Mouse (Mus musculus): ENCODE results near the gene Lrrtm3. TPM values are rescaled to one million over a fixed set of nuclear protein-coding genes. Genes with fewer than 3 reads are reported as not detected.

Lrrtm3 gene
- not detected in 2 replicates for polyA plus RNA-seq (2012; rRNA removed)

DNA sequence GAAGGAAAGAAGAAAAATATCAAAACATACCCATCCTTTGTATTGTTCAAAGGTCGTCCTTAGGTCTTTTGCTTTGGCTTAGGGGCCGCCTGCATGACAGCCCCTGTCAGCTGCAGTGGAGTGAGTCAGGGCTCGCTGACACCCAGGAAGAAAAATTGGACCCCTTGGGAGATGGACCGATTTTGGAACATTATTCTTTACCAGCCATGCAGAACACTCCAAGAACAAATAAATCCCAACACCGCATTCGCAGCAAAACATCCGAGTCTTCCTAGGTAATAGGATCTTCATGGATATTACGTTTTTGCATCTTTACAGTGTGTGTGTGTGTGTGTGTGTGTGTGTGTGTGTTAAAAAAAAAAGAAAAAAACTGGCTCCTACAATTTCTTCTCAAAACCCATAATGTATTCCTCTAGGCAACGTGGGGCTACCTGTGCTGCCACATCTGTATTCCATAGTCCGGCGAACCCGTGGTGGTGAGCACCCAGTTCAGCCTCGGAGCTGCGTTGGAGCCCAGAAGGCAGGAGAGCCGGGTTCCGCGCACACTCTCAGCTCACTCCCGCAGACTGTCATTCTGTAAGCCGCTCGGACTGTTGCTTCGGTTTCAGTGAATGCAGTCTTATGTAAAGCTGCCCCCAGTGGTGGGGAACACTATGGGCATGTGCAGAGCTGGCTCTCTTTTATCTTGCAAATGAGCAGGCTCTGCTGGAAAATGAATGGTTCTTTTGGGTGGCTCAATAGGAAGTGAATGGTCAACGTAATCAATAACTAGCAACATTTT is at the start of gene Lrrtm3:
TSS of gene Lrrtm3 (minus strand) at position 598 of the 781 bp plus-strand sequence.
- TF ChIP-seq CTCF (conservative IDR thresholded peaks at IDR 0.05; ENCODE audit: insufficient read depth, insufficient read length, low read depth, low read length) (no peak; the same call in 1 of the 2 replicates), POLR2A (IDR thresholded peaks at IDR 0.05; ENCODE audit: low read depth, low read length) (no peak)
- peak; percentile 18 for DNase-seq
- Histone ChIP-seq H3K27me3 (replicated peaks; ENCODE audit: control insufficient read depth, insufficient read depth, low read length) (no peaks in the 10 kb centered on the region; the same call in 1 of the 2 replicates), H3K4me1 (ENCODE audit: control insufficient read depth, insufficient read depth, low read length) (no peaks in the 10 kb centered on the region; the same call in 1 of the 2 replicates), H3K36me3 (ENCODE audit: control insufficient read depth, insufficient read depth, low read length) (no peaks in the 10 kb centered on the region), H3K4me3 (ENCODE audit: insufficient read depth, low read depth, low read length) (no peak within 1 kb of the TSS), H3K27ac (ENCODE audit: insufficient read depth, low read depth, low read length) (no peak within 1 kb of the TSS)
- 3% methylated on average over 22 of the region's 22 CpGs for WGBS

DNA sequence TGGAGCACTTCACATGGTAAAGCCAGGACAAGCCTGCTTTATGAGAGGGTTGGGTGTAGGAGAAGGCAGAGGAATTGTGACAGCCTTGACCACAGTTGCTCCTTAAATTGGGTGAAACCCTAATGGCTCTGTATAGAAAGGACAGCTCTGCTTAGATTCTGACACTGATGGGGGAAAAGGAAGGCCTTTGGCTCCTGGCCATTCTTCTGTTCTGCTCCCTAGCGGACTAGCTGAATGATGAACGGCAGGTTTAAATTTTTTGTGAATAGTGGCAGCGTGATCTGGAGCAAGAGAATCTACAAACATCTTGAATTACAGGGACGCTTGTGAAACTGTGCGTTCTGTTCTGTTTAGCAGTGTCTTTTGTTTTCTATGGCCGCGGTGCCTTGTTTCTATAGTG is 45.4 kb upstream of the Lrrtm3 start:
- WGBS, result 30% methylated on average over 7 of the region's 7 CpGs
- no peak overlapping the region for H3K27ac ChIP-seq (ENCODE audit: insufficient read depth, low read depth, low read length)
- H3K36me3 ChIP-seq (ENCODE audit: control insufficient read depth, insufficient read depth, low read length), result no peaks in the 10 kb centered on the region
- TF ChIP-seq CTCF (conservative IDR thresholded peaks at IDR 0.05; ENCODE audit: insufficient read depth, insufficient read length, low read depth, low read length), result no peak
- TF ChIP-seq POLR2A (IDR thresholded peaks at IDR 0.05; ENCODE audit: low read depth, low read length), result no peak
- no peak for DNase-seq
- H3K27me3 ChIP-seq (replicated peaks; ENCODE audit: control insufficient read depth, insufficient read depth, low read length), result no peaks in the 10 kb centered on the region
- H3K4me3 ChIP-seq (ENCODE audit: insufficient read depth, low read depth, low read length), result no peak overlapping the region
- no peaks in the 10 kb centered on the region for H3K4me1 ChIP-seq (ENCODE audit: control insufficient read depth, insufficient read depth, low read length)

DNA sequence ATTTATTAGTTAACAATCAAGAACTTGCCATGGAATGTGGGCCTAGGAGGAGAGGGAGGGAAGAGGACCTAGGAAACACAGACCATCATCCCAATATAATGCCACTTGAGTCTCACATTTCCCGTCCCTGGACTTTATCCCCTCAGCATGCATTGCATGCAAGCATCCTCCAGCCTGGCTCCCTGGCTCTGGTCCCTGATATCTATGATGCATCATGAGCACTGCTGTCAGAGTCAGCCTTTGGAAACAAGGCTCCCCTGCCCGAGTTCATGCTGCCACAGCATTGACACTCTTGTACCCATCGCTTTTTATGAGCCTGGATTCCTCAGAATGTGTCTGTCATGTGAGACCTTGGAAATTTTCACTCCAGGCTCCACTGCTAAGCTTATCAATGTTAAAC is 43.4 kb upstream of the Lrrtm3 start:
- 64% methylated on average over 3 of the region's 3 CpGs for WGBS
- Histone ChIP-seq H3K27ac (ENCODE audit: insufficient read depth, low read depth, low read length) (no peak overlapping the region), H3K36me3 (ENCODE audit: control insufficient read depth, insufficient read depth, low read length) (no peaks in the 10 kb centered on the region), H3K27me3 (replicated peaks; ENCODE audit: control insufficient read depth, insufficient read depth, low read length) (no peaks in the 10 kb centered on the region), H3K4me1 (ENCODE audit: control insufficient read depth, insufficient read depth, low read length) (no peaks in the 10 kb centered on the region), H3K4me3 (ENCODE audit: insufficient read depth, low read depth, low read length) (no peak overlapping the region)
- DNase-seq, result no peak
- TF ChIP-seq POLR2A (IDR thresholded peaks at IDR 0.05; ENCODE audit: low read depth, low read length) (no peak), CTCF (conservative IDR thresholded peaks at IDR 0.05; ENCODE audit: insufficient read depth, insufficient read length, low read depth, low read length) (no peak)

DNA sequence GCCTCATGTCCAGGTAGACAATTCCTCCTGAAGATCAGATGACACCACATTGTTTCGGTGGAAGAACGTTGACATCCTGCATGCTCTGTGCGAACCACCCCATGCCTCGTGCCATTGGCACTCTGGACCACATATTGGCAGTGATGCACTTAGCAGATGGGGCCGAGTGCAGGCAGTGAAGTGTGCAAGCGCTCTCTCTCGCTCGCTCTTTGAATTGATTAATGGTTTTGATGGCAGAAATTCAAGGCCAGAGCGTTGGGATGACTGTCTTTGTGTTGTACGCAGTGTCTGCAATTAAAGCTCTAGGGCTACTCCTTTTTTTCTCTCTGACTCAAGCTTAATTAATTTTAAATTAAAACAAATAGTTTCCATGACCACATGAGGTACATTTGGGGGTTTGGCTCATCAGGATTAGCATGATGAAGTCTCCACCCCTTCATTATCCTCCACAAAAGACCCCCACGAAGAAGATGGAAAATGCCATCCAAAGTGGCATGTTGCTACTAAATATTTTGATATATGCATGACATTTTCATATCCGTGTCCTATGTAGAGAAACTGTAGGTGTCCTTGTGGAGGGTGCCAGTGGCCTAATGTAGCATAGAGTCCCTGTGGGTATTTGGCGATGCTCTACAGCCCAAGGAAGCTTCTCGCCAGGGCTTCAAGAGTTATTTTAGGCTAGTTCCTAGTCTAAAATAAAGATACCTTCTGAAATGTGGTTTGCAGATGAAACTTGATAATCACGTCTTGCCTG is 40.5 kb upstream of the Lrrtm3 start:
- WGBS, result 55% methylated on average over 15 of the region's 15 CpGs
- Histone ChIP-seq H3K36me3 (ENCODE audit: control insufficient read depth, insufficient read depth, low read length) (no peaks in the 10 kb centered on the region), H3K27me3 (replicated peaks; ENCODE audit: control insufficient read depth, insufficient read depth, low read length) (no peaks in the 10 kb centered on the region), H3K27ac (ENCODE audit: insufficient read depth, low read depth, low read length) (no peak overlapping the region), H3K4me3 (ENCODE audit: insufficient read depth, low read depth, low read length) (no peak overlapping the region), H3K4me1 (ENCODE audit: control insufficient read depth, insufficient read depth, low read length) (no peaks in the 10 kb centered on the region)
- no peak for TF ChIP-seq POLR2A (IDR thresholded peaks at IDR 0.05; ENCODE audit: low read depth, low read length)
- no peak for TF ChIP-seq CTCF (conservative IDR thresholded peaks at IDR 0.05; ENCODE audit: insufficient read depth, insufficient read length, low read depth, low read length)
- no peak for DNase-seq

DNA sequence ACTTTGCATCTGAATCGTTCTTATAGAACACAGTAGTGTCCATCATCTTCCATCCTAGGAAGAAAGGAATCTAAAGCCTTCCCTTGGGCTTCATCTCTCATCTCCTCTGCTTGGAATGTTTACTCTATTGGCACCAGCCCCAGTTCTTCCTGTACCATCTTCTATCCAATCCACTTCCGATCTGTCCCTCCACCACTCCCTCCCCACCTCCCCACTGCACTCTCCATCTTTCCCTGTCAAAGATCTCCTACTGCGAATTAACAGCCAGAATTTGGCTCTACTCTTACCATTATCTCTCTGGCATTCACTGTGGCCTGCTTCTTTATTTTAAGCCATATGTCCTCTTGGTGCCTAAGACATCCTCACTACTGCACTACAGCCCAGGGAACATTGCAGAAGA is 28.8 kb upstream of the Lrrtm3 start:
- no peak for TF ChIP-seq POLR2A (IDR thresholded peaks at IDR 0.05; ENCODE audit: low read depth, low read length)
- TF ChIP-seq CTCF (conservative IDR thresholded peaks at IDR 0.05; ENCODE audit: insufficient read depth, insufficient read length, low read depth, low read length), result no peak
- no peaks in the 10 kb centered on the region for H3K4me1 ChIP-seq (ENCODE audit: control insufficient read depth, insufficient read depth, low read length)

DNA sequence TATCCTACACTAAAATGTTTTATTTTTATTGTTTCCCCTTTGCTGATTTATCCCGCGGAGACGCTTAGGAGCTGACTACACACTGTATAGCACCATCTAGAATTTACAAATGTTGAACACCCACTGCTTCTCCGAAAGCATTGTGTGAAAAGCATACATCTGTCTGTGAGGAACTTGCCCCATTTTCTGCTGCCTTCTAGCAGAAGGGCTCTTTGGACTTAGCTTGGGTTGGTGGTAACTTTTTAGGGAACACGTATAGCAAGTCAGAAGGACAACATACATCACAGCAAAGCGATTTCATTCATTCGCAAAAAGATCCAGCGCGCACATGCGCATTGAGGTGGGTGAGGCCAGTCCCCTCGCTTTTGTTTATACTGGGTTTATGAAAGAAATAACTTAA is 25.2 kb upstream of the Lrrtm3 start:
- Histone ChIP-seq H3K27me3 (replicated peaks; ENCODE audit: control insufficient read depth, insufficient read depth, low read length) (no peaks in the 10 kb centered on the region), H3K36me3 (ENCODE audit: control insufficient read depth, insufficient read depth, low read length) (no peaks in the 10 kb centered on the region), H3K27ac (ENCODE audit: insufficient read depth, low read depth, low read length) (no peak overlapping the region), H3K4me1 (ENCODE audit: control insufficient read depth, insufficient read depth, low read length) (no peaks in the 10 kb centered on the region), H3K4me3 (ENCODE audit: insufficient read depth, low read depth, low read length) (no peak overlapping the region)
- 95% methylated on average over 11 of the region's 11 CpGs for WGBS
- DNase-seq, result no peak
- TF ChIP-seq CTCF (conservative IDR thresholded peaks at IDR 0.05; ENCODE audit: insufficient read depth, insufficient read length, low read depth, low read length) (no peak), POLR2A (IDR thresholded peaks at IDR 0.05; ENCODE audit: low read depth, low read length) (no peak)

More for the DNA sequence above, 28.8 kb upstream of the Lrrtm3 start:
- 84% methylated on average over 3 of the region's 3 CpGs for WGBS
- H3K4me3 ChIP-seq (ENCODE audit: insufficient read depth, low read depth, low read length), result no peak overlapping the region
- no peaks in the 10 kb centered on the region for H3K36me3 ChIP-seq (ENCODE audit: control insufficient read depth, insufficient read depth, low read length)
- H3K27me3 ChIP-seq (replicated peaks; ENCODE audit: control insufficient read depth, insufficient read depth, low read length), result no peaks in the 10 kb centered on the region
- no peak overlapping the region for H3K27ac ChIP-seq (ENCODE audit: insufficient read depth, low read depth, low read length)
- no peak for DNase-seq

DNA sequence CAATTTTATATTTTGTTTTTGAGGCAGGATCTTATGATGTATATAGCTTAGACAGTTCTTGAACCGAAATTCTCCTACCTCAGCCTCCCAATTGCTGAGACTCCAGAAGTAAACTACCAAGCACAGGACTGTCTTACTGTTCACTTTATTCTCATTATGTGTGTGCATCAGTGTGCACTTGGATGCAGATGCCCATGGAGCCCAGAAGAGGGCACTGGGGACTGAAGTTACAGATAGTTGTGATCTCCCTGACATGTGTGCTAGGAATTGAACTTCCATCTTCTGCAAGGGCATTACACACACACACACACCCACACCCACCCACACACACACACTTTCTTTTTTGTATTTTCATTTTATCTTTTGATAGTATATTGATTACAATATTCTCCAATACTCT is 6.5 kb upstream of the Lrrtm3 start:
- no peak for DNase-seq

More for the DNA sequence above, 6.5 kb upstream of the Lrrtm3 start:
- H3K4me3 ChIP-seq (ENCODE audit: insufficient read depth, low read depth, low read length), result no peak overlapping the region
- WGBS, result 95% methylated on average over 1 of the region's 1 CpGs
- no peak overlapping the region for H3K27ac ChIP-seq (ENCODE audit: insufficient read depth, low read depth, low read length)
- peak; percentile 25; the same call in 1 of the 2 replicates for TF ChIP-seq CTCF (conservative IDR thresholded peaks at IDR 0.05; ENCODE audit: insufficient read depth, insufficient read length, low read depth, low read length)
- no peak for TF ChIP-seq POLR2A (IDR thresholded peaks at IDR 0.05; ENCODE audit: low read depth, low read length)
- no peaks in the 10 kb centered on the region for H3K27me3 ChIP-seq (replicated peaks; ENCODE audit: control insufficient read depth, insufficient read depth, low read length)
- H3K4me1 ChIP-seq (ENCODE audit: control insufficient read depth, insufficient read depth, low read length), result no peaks in the 10 kb centered on the region
- H3K36me3 ChIP-seq (ENCODE audit: control insufficient read depth, insufficient read depth, low read length), result no peaks in the 10 kb centered on the region
